Mouse (Mus musculus) thymus, adult 2 months (tissue): Measurements from ENCODE around the gene 2010111I01Rik.

Source experiments
- CTCF ChIP-seq: fragments of 200-500 bp; IDR thresholded peaks from 2 replicates; pipeline ENCODE4 v1.5.1; 2012; ENCODE audit warnings: mild to moderate bottlenecking, control low read depth, low read length, moderate library complexity, borderline replicate concordance; ENCODE audit not compliant: control insufficient read depth, poor library complexity, insufficient read depth; ENCODE audit errors: extremely low read depth
- POLR2A ChIP-seq: fragments of 200-500 bp; IDR thresholded peaks from 2 replicates; pipeline ENCODE4 v1.6.1; 2012; ENCODE audit warnings: mild to moderate bottlenecking, low read length, control low read depth, moderate library complexity; ENCODE audit not compliant: control insufficient read depth, poor library complexity, insufficient read depth; ENCODE audit errors: extremely low read depth

- no peak for TF ChIP-seq POLR2A
- TF ChIP-seq CTCF, result no peak
Measured at GRCm38 (mm10) chr13:63298931-63299330, 334.2 kb downstream of the 2010111I01Rik start.
